Mouse (Mus musculus): ENCODE measurements around the gene Wwtr1. TPM values are rescaled to one million over a fixed set of nuclear protein-coding genes. Genes with fewer than 3 reads are reported as not detected.

The Wwtr1 gene
- polyA plus RNA-seq, 1 experiment from 2014 or later = 18.6 TPM

GRCm38 (mm10) chr3:57555560-57555959 is 20.1 kb downstream of the Wwtr1 start:
- H3K4me1 ChIP-seq (replicated peaks) = peaks cover 3% of the 10 kb centered on the region; the same call in 1 of the 2 replicates
- no peak overlapping the region for H3K4me3 ChIP-seq
- no peaks in the 10 kb centered on the region for H3K9me3 ChIP-seq (replicated peaks)
- no peak overlapping the region for H3K4me2 ChIP-seq
- no peak overlapping the region for H3K9ac ChIP-seq
- H3K27me3 ChIP-seq = no peaks in the 10 kb centered on the region
- peaks cover 5% of the 10 kb centered on the region; the same call in 1 of the 2 replicates for H3K36me3 ChIP-seq
- WGBS = 48% methylated on average over 3 of the region's 3 CpGs
- ATAC-seq (replicated peaks; ENCODE audit: insufficient number of reproducible peaks, insufficient read depth, low FRiP score, low read depth) = no peak
- H3K27ac ChIP-seq = no peak overlapping the region

GRCm38 (mm10) chr3:57554890-57555239 is 20.8 kb downstream of the Wwtr1 start:
- WGBS = 79% methylated on average over 3 of the region's 3 CpGs
- Histone ChIP-seq H3K4me3 (no peak overlapping the region), H3K9me3 (replicated peaks) (no peaks in the 10 kb centered on the region), H3K27ac (no peak overlapping the region), H3K27me3 (no peaks in the 10 kb centered on the region), H3K4me1 (replicated peaks) (peaks cover 3% of the 10 kb centered on the region; the same call in 1 of the 2 replicates), H3K9ac (no peak overlapping the region), H3K4me2 (no peak overlapping the region), H3K36me3 (no peaks in the 10 kb centered on the region)
- ATAC-seq (replicated peaks; ENCODE audit: insufficient number of reproducible peaks, insufficient read depth, low FRiP score, low read depth) = no peak

GRCm38 (mm10) chr3:57554124-57554889 is 21.4 kb downstream of the Wwtr1 start:
- no peaks in the 10 kb centered on the region for H3K36me3 ChIP-seq
- 82% methylated on average over 10 of the region's 10 CpGs for WGBS
- no peak overlapping the region for H3K27ac ChIP-seq
- H3K27me3 ChIP-seq = no peaks in the 10 kb centered on the region
- H3K9me3 ChIP-seq (replicated peaks) = no peaks in the 10 kb centered on the region
- H3K4me3 ChIP-seq = no peak overlapping the region
- ATAC-seq (replicated peaks; ENCODE audit: insufficient number of reproducible peaks, insufficient read depth, low FRiP score, low read depth) = no peak
- H3K4me2 ChIP-seq = no peak overlapping the region
- H3K4me1 ChIP-seq (replicated peaks) = peaks cover 3% of the 10 kb centered on the region; the same call in 1 of the 2 replicates
- H3K9ac ChIP-seq = no peak overlapping the region

GRCm38 (mm10) chr3:57553108-57553507 is 22.6 kb downstream of the Wwtr1 start:
- H3K27ac ChIP-seq = no peak overlapping the region
- no peaks in the 10 kb centered on the region for H3K27me3 ChIP-seq
- ATAC-seq (replicated peaks; ENCODE audit: insufficient number of reproducible peaks, insufficient read depth, low FRiP score, low read depth) = no peak
- WGBS = 85% methylated on average over 5 of the region's 5 CpGs
- no peak overlapping the region for H3K9ac ChIP-seq
- no peaks in the 10 kb centered on the region for H3K36me3 ChIP-seq
- H3K4me1 ChIP-seq (replicated peaks) = peaks cover 3% of the 10 kb centered on the region; the same call in 1 of the 2 replicates
- no peaks in the 10 kb centered on the region for H3K9me3 ChIP-seq (replicated peaks)
- no peak overlapping the region for H3K4me3 ChIP-seq
- no peak overlapping the region for H3K4me2 ChIP-seq

DNA sequence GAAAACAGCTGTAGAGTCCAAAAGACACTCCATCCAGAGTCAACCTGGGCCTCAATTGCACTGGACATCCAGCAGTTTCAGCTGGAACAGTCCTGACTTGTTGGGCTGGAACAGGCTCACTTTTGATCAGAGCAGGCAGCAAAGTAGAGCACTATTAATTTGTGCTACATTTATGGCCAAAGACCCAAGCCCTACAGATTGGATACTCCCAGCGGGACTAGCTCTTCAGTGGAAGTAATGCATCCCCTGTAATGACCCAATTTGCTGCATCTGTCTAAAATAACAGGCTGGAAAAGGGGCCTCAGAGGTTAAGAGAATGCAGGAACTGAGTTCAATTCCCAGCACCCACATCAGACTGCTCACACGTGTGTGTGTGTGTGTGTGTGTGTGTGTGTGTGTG is 24.5 kb downstream of the Wwtr1 start:
- Histone ChIP-seq H3K4me3 (no peak overlapping the region), H3K4me1 (replicated peaks) (peaks cover 15% of the 10 kb centered on the region), H3K36me3 (no peaks in the 10 kb centered on the region), H3K27ac (no peak overlapping the region), H3K9me3 (replicated peaks) (no peaks in the 10 kb centered on the region), H3K9ac (no peak overlapping the region), H3K27me3 (no peaks in the 10 kb centered on the region), H3K4me2 (no peak overlapping the region)
- WGBS = 78% methylated on average over 2 of the region's 2 CpGs
- ATAC-seq (replicated peaks; ENCODE audit: insufficient number of reproducible peaks, insufficient read depth, low FRiP score, low read depth) = no peak

- 70% methylated on average over 5 of the region's 5 CpGs for WGBS
- H3K9me3 ChIP-seq (replicated peaks) = no peaks in the 10 kb centered on the region
- ATAC-seq (replicated peaks; ENCODE audit: insufficient number of reproducible peaks, insufficient read depth, low FRiP score, low read depth) = no peak
- H3K27me3 ChIP-seq = no peaks in the 10 kb centered on the region
- H3K4me2 ChIP-seq = no peak overlapping the region
- H3K27ac ChIP-seq = no peak overlapping the region
- no peak overlapping the region for H3K4me3 ChIP-seq
- H3K4me1 ChIP-seq (replicated peaks) = peaks cover 15% of the 10 kb centered on the region
- no peaks in the 10 kb centered on the region for H3K36me3 ChIP-seq
- no peak overlapping the region for H3K9ac ChIP-seq
These were observed 25.1 kb downstream of the Wwtr1 start for GRCm38 (mm10) chr3:57550468-57551185.

DNA sequence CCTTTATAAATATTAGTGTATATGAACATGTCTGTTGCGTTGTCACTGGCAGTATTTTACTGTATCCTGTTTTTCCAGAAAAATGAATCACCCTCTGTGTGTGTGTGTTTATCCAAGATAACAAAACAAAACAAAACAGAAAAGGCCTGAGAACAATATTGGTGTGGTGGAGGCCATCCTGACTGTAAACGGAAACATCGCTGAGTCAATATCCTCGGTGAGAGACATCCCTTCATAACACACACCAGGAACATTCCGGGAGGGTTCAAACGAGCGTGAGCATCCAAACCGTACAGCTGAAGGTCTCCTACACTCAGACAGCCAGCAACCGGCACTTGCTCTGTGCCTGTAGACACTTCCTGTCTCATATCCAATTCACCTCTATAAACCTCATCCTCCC is 31.6 kb downstream of the Wwtr1 start:
- no peak overlapping the region for H3K9ac ChIP-seq
- H3K4me3 ChIP-seq = no peak overlapping the region
- no peaks in the 10 kb centered on the region for H3K36me3 ChIP-seq
- ATAC-seq (replicated peaks; ENCODE audit: insufficient number of reproducible peaks, insufficient read depth, low FRiP score, low read depth) = 0 out of 2 replicates have a peak, but pooled peaks have one; percentile 35
- peaks cover 16% of the 10 kb centered on the region for H3K4me1 ChIP-seq (replicated peaks)
- peak overlapping the region; percentile 10; the same call in 1 of the 2 replicates for H3K4me2 ChIP-seq
- H3K27me3 ChIP-seq = no peaks in the 10 kb centered on the region
- H3K9me3 ChIP-seq (replicated peaks) = no peaks in the 10 kb centered on the region
- WGBS = 55% methylated on average over 9 of the region's 9 CpGs
- peak overlapping the region; percentile 70 for H3K27ac ChIP-seq

GRCm38 (mm10) chr3:57542848-57543380 is 32.8 kb downstream of the Wwtr1 start:
- Histone ChIP-seq H3K4me2 (no peak overlapping the region), H3K27ac (no peak overlapping the region), H3K4me1 (replicated peaks) (peaks cover 16% of the 10 kb centered on the region), H3K27me3 (no peaks in the 10 kb centered on the region), H3K9me3 (replicated peaks) (no peaks in the 10 kb centered on the region), H3K36me3 (no peaks in the 10 kb centered on the region), H3K9ac (no peak overlapping the region), H3K4me3 (no peak overlapping the region)
- ATAC-seq (replicated peaks; ENCODE audit: insufficient number of reproducible peaks, insufficient read depth, low FRiP score, low read depth) = no peak

- no peak overlapping the region for H3K9ac ChIP-seq
- peak overlapping the region; percentile 41 for H3K27ac ChIP-seq
- no peaks in the 10 kb centered on the region for H3K36me3 ChIP-seq
- 59% methylated on average over 7 of the region's 7 CpGs for WGBS
- H3K9me3 ChIP-seq (replicated peaks) = no peaks in the 10 kb centered on the region
- no peak for ATAC-seq (replicated peaks; ENCODE audit: insufficient number of reproducible peaks, insufficient read depth, low FRiP score, low read depth)
- no peak overlapping the region for H3K4me3 ChIP-seq
- peaks cover 4% of the 10 kb centered on the region for H3K4me1 ChIP-seq (replicated peaks)
- H3K27me3 ChIP-seq = no peaks in the 10 kb centered on the region
- no peak overlapping the region for H3K4me2 ChIP-seq
These were observed 34.5 kb downstream of the Wwtr1 start for GRCm38 (mm10) chr3:57541205-57541604.

GRCm38 (mm10) chr3:57540474-57540873 is 35.2 kb downstream of the Wwtr1 start:
- ATAC-seq (replicated peaks; ENCODE audit: insufficient number of reproducible peaks, insufficient read depth, low FRiP score, low read depth) = no peak

GRCm38 (mm10) chr3:57535483-57536185 is 40.1 kb downstream of the Wwtr1 start:
- Histone ChIP-seq H3K36me3 (no peaks in the 10 kb centered on the region), H3K27me3 (no peaks in the 10 kb centered on the region), H3K4me3 (no peak overlapping the region), H3K27ac (no peak overlapping the region), H3K4me1 (replicated peaks) (peaks cover 35% of the 10 kb centered on the region), H3K9me3 (replicated peaks) (no peaks in the 10 kb centered on the region), H3K9ac (no peak overlapping the region), H3K4me2 (no peak overlapping the region)
- 69% methylated on average over 13 of the region's 13 CpGs for WGBS
- ATAC-seq (replicated peaks; ENCODE audit: insufficient number of reproducible peaks, insufficient read depth, low FRiP score, low read depth) = no peak

More at GRCm38 (mm10) chr3:57540474-57540873, 35.2 kb downstream of the Wwtr1 start:
- H3K27me3 ChIP-seq = no peaks in the 10 kb centered on the region
- H3K4me1 ChIP-seq (replicated peaks) = peaks cover 10% of the 10 kb centered on the region
- 25% methylated on average over 2 of the region's 2 CpGs for WGBS
- peak overlapping the region; percentile 41; the same call in 1 of the 2 replicates for H3K27ac ChIP-seq
- H3K36me3 ChIP-seq = no peaks in the 10 kb centered on the region
- no peak overlapping the region for H3K9ac ChIP-seq
- no peak overlapping the region for H3K4me3 ChIP-seq
- no peak overlapping the region for H3K4me2 ChIP-seq
- H3K9me3 ChIP-seq (replicated peaks) = no peaks in the 10 kb centered on the region

Measured in heart, embryonic 15.5 days (tissue).